Mouse (Mus musculus): Measurements from ENCODE around the gene Brwd3. TPM values are rescaled to one million over a fixed set of nuclear protein-coding genes. Genes with fewer than 3 reads are reported as not detected.

The Brwd3 gene
- polyA plus RNA-seq, 1 experiment, result not detected

DNA sequence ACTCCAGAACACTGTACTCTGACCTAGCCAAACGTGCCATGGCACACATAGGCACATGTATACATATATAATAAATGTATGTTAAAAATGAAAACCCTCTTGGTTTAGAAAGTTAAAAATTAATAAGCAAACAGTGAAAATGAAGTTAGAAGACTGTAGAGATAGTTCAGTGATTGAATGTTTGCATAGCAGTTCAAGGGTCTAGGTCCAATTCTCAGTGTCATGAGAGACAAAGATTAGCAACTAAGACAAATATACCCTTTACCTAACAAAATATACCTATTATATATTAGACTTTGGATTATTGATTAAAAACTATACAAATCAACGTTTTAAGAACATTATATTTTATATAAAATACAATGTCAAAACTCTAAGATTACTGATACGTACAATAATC lies 36.9 kb downstream of the Brwd3 start:
- WGBS, result 79% methylated on average over 3 of the region's 3 CpGs
- Histone ChIP-seq H3K27ac (ENCODE audit: insufficient read depth, low read depth, low read length) (no peak overlapping the region), H3K4me3 (ENCODE audit: insufficient read depth, low read depth, low read length) (no peak overlapping the region), H3K4me1 (ENCODE audit: control insufficient read depth, insufficient read depth, low read length) (no peaks in the 10 kb centered on the region)
- no peak for TF ChIP-seq POLR2A (IDR thresholded peaks at IDR 0.05; ENCODE audit: insufficient read depth, low read depth, low read length)
- TF ChIP-seq CTCF (IDR thresholded peaks at IDR 0.05; ENCODE audit: insufficient read depth, low read depth, low read length), result no peak

DNA sequence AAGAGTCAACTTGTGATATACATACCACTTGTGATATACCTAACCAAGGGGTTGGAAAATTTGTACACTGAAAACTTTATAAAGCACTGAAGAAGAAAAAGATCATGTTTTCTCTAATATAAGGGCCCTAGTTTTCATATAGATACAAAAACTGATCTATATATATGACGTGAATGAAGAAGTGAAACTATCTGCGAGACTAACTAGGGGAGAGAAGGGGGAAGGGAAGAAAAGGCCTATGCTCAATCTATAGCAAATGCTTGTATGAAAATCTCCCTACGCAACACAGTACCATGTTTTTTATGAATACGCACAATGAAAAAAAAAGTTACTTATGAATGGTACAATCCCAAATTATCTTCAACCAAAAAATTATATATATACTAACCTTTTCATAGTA lies 50.4 kb downstream of the Brwd3 start:
- Histone ChIP-seq H3K4me3 (ENCODE audit: insufficient read depth, low read depth, low read length) (no peak overlapping the region), H3K4me1 (ENCODE audit: control insufficient read depth, insufficient read depth, low read length) (no peaks in the 10 kb centered on the region), H3K27ac (ENCODE audit: insufficient read depth, low read depth, low read length) (no peak overlapping the region)
- 95% methylated on average over 4 of the region's 4 CpGs for WGBS
- TF ChIP-seq POLR2A (IDR thresholded peaks at IDR 0.05; ENCODE audit: insufficient read depth, low read depth, low read length) (no peak), CTCF (IDR thresholded peaks at IDR 0.05; ENCODE audit: insufficient read depth, low read depth, low read length) (no peak)

DNA sequence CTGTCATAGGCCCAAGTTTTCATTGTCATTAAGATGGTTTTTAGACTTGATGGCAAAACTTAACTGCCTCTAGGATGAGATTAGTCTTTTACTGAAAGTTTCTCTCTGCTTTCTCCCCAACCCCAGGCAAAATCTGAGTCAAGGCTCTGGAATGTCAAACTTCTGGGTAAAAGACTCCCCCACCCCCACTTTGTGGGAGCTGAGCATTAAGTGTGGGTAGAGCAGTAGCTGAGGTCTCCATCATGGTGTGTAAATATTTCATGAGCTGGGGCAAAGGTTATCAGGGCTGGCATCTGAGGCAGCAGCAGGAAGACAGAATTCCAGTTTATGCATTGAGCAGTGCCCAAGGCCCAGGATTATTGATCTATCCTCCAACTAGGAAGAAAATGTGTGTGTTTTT lies 102.4 kb downstream of the Brwd3 start:
- Histone ChIP-seq H3K4me3 (ENCODE audit: insufficient read depth, low read depth, low read length) (no peak overlapping the region), H3K4me1 (ENCODE audit: control insufficient read depth, insufficient read depth, low read length) (no peaks in the 10 kb centered on the region), H3K27ac (ENCODE audit: insufficient read depth, low read depth, low read length) (no peak overlapping the region)
- TF ChIP-seq POLR2A (IDR thresholded peaks at IDR 0.05; ENCODE audit: insufficient read depth, low read depth, low read length) (no peak), CTCF (IDR thresholded peaks at IDR 0.05; ENCODE audit: insufficient read depth, low read depth, low read length) (no peak)

DNA sequence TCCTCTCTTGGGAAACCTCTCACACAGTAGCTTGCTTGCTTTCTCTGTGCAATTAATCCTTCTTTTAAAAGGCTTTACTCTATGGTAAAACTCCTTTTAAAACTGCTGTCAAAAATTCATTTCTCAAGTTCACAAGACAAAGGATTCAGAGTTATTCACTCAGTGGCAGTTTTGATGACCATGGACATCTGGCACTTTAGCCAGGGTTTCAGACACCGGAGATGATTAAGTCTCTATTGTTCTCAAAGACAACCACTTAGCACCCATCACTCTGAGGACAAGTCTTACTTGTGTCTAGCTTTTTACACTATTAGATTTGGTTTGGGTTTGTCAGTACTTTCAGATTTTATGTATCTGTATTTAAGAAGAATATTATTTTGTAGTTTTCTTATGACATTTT lies 104.6 kb downstream of the Brwd3 start:
- TF ChIP-seq POLR2A (IDR thresholded peaks at IDR 0.05; ENCODE audit: insufficient read depth, low read depth, low read length), result no peak
- TF ChIP-seq CTCF (IDR thresholded peaks at IDR 0.05; ENCODE audit: insufficient read depth, low read depth, low read length), result no peak
- 54% methylated on average over 1 of the region's 1 CpGs for WGBS
- no peaks in the 10 kb centered on the region for H3K4me1 ChIP-seq (ENCODE audit: control insufficient read depth, insufficient read depth, low read length)

DNA sequence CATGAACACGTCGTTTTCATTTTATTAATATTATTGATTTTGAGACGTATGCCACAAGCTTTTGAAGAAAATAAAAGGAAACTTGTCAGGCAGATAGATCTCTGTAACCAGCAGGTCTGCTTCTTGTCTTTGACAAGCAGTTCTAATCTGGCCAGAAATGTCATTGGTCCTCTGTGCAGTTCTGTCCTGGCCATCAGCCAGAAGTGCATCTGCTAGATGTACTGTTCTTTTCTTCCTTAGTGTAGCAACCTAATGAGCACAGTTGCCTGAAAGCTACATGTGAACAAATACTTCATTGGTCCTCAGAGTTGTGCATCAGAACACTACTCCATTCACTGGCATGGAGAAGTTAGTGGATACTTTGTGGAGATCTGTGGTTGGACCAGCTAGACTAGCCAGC lies 105.1 kb downstream of the Brwd3 start:
- TF ChIP-seq POLR2A (IDR thresholded peaks at IDR 0.05; ENCODE audit: insufficient read depth, low read depth, low read length) (no peak), CTCF (IDR thresholded peaks at IDR 0.05; ENCODE audit: insufficient read depth, low read depth, low read length) (no peak)
- no peaks in the 10 kb centered on the region for H3K4me1 ChIP-seq (ENCODE audit: control insufficient read depth, insufficient read depth, low read length)
- WGBS, result 70% methylated on average over 3 of the region's 3 CpGs

More for the DNA sequence above, 104.6 kb downstream of the Brwd3 start:
- Histone ChIP-seq H3K4me3 (ENCODE audit: insufficient read depth, low read depth, low read length) (no peak overlapping the region), H3K27ac (ENCODE audit: insufficient read depth, low read depth, low read length) (no peak overlapping the region)

DNA sequence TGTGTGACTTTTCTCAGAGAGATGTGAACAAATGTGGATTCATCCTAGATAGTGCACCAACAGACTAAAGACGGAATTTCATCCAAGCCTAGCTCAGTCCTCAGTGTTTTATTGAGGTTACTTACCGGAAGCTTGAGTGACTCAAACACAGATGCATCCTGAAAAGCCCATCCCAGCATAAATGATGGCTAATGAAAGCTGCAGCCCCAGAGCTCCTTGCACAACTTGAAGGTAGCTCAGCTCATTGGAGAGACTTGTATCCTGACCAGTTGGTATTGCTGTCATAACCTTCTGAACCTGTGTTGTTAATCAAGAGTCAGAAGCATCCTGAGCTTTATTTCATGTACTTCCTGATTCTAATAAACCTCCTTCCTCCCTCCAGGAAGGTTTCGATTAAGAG lies 105.8 kb downstream of the Brwd3 start:
- no peaks in the 10 kb centered on the region for H3K4me1 ChIP-seq (ENCODE audit: control insufficient read depth, insufficient read depth, low read length)
- no peak for TF ChIP-seq POLR2A (IDR thresholded peaks at IDR 0.05; ENCODE audit: insufficient read depth, low read depth, low read length)
- no peak for TF ChIP-seq CTCF (IDR thresholded peaks at IDR 0.05; ENCODE audit: insufficient read depth, low read depth, low read length)
- H3K27ac ChIP-seq (ENCODE audit: insufficient read depth, low read depth, low read length), result no peak overlapping the region
- 81% methylated on average over 3 of the region's 3 CpGs for WGBS
- H3K4me3 ChIP-seq (ENCODE audit: insufficient read depth, low read depth, low read length), result no peak overlapping the region

More for the DNA sequence above, 105.1 kb downstream of the Brwd3 start:
- Histone ChIP-seq H3K27ac (ENCODE audit: insufficient read depth, low read depth, low read length) (no peak overlapping the region), H3K4me3 (ENCODE audit: insufficient read depth, low read depth, low read length) (no peak overlapping the region)

DNA sequence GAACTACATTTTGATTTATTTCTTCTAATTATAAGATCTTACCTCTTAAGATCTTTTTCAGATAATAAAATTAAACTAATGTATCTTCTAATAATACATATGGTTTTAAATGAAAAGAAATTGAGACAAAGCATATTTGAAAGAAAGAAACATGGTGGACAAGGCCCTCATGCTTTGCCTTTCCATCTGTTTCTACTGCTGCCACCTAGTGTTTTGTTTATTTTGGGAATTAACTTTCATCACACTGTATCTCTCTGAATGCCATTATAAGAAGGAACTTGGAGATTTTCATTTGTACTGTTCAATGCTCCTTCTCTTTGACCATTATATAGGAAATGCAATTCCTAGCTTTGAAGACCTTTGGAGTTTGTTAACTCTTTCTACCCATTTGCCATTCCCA lies 109.9 kb downstream of the Brwd3 start:
- Histone ChIP-seq H3K4me3 (ENCODE audit: insufficient read depth, low read depth, low read length) (no peak overlapping the region), H3K27ac (ENCODE audit: insufficient read depth, low read depth, low read length) (no peak overlapping the region), H3K4me1 (ENCODE audit: control insufficient read depth, insufficient read depth, low read length) (no peaks in the 10 kb centered on the region)
- no peak for TF ChIP-seq CTCF (IDR thresholded peaks at IDR 0.05; ENCODE audit: insufficient read depth, low read depth, low read length)
- no peak for TF ChIP-seq POLR2A (IDR thresholded peaks at IDR 0.05; ENCODE audit: insufficient read depth, low read depth, low read length)

DNA sequence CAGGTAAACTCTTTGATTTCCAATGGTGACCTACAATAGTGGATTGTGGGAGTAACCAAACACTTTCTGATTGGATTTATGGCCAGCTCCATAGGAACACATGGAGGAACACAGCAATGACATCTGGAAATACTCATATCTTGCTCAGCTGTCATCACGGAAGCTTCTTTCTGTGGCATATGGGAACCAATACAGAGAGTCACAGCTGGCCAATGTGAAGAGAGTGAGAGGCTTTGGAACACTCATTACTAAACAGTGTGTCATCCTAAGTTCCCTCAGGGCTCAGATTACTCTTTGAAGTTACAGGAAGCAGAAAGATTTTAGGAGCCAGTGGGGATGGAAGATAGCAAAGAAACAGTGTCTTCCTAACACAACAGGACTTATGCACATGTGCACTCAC lies 111.7 kb downstream of the Brwd3 start:
- Histone ChIP-seq H3K27ac (ENCODE audit: insufficient read depth, low read depth, low read length) (no peak overlapping the region), H3K4me3 (ENCODE audit: insufficient read depth, low read depth, low read length) (no peak overlapping the region), H3K4me1 (ENCODE audit: control insufficient read depth, insufficient read depth, low read length) (no peaks in the 10 kb centered on the region)
- TF ChIP-seq POLR2A (IDR thresholded peaks at IDR 0.05; ENCODE audit: insufficient read depth, low read depth, low read length) (no peak), CTCF (IDR thresholded peaks at IDR 0.05; ENCODE audit: insufficient read depth, low read depth, low read length) (no peak)
- 100% methylated on average over 1 of the region's 1 CpGs for WGBS

DNA sequence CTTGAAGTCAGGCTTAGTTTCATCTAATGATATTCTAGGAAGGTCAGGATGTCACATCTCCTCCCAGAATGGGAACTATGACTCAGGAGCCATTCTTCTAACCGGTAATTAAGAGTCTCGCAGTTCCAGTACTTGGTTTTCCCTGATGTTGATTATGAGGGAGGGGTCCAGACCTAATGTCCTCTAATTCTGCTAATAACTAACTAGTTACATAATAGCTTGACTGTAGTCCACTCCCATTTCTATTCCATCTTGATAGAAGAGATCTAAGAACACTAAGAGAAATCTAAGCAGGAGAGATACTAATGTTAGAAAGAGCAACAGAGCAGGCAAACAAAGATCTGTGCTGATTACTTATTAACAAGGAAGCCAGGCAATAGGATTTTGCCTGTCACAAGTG lies 129.9 kb downstream of the Brwd3 start:
- no peak overlapping the region for H3K4me3 ChIP-seq (ENCODE audit: insufficient read depth, low read depth, low read length)
- no peak for TF ChIP-seq POLR2A (IDR thresholded peaks at IDR 0.05; ENCODE audit: insufficient read depth, low read depth, low read length)
- TF ChIP-seq CTCF (IDR thresholded peaks at IDR 0.05; ENCODE audit: insufficient read depth, low read depth, low read length), result no peak
- H3K4me1 ChIP-seq (ENCODE audit: control insufficient read depth, insufficient read depth, low read length), result no peaks in the 10 kb centered on the region
- WGBS, result 54% methylated on average over 2 of the region's 2 CpGs
- H3K27ac ChIP-seq (ENCODE audit: insufficient read depth, low read depth, low read length), result no peak overlapping the region

Other genes starting within 250 kb of the Brwd3 start
- gene Gm379, start 169.5 kb downstream of the Brwd3 start, polyA plus RNA-seq (2012; ENCODE audit: insufficient read depth, insufficient read length, low replicate concordance, missing spikeins), result not detected in 2 replicates
- gene Hmgn5, start 179.0 kb upstream of the Brwd3 start, polyA plus RNA-seq (2012; ENCODE audit: insufficient read depth, insufficient read length, low replicate concordance, missing spikeins), result not detected in 2 replicates

Measured in olfactory bulb, adult 2 months (tissue).